Mouse (Mus musculus) megakaryocyte, embryonic 14.5 days (primary cell): ENCODE data around the gene Mrpl17.

Source experiments
- FLI1 ChIP-seq: IDR thresholded peaks from 2 replicates; pipeline ENCODE4 v1.6.1; 2012; ENCODE audit warnings: low read length, inconsistent platforms, mixed read lengths
- GATA1 ChIP-seq: IDR thresholded peaks from 3 replicates; pipeline ENCODE4 v1.6.1; 2012; ENCODE audit warnings: mixed read lengths, low read length, inconsistent platforms, borderline replicate concordance

GRCm38 (mm10) chr7:105761813-105762484 lies 49.0 kb downstream of the Mrpl17 start:
- no peak for TF ChIP-seq GATA1
- no peak for TF ChIP-seq FLI1
